Mouse (Mus musculus) lung, embryonic 14.5 days (tissue): ENCODE data around the gene Adam22. TPM values are rescaled to one million over a fixed set of nuclear protein-coding genes. Genes with fewer than 3 reads are reported as not detected.

Experiments
- ATAC-seq: fragments of 200-750 bp; cut with Nextera tagmentation; 2 replicates; pipeline ENCODE4 v1.8.0; 2017; ENCODE audit warnings: mild to moderate bottlenecking, moderate TSS enrichment, moderate library complexity; ENCODE audit not compliant: insufficient read depth
- DNase-seq: peaks from one replicate; pipeline ENCODE4 v3.0.0-alpha.2; 2015
- H3K27ac ChIP-seq: fragments of 300-500 bp; sonication (generic); 2 replicates; pipeline ENCODE4 v1.5.1; 2014; ENCODE audit warnings: low read depth, mild to moderate bottlenecking, moderate library complexity
- H3K27me3 ChIP-seq: fragments of 300-500 bp; sonication (generic); 2 replicates; pipeline ENCODE4 v1.6.1; 2014; ENCODE audit warnings: low read length, control low read depth; ENCODE audit not compliant: insufficient read depth
- H3K36me3 ChIP-seq: fragments of 300-500 bp; sonication (generic); 2 replicates; pipeline ENCODE4 v1.6.1; 2014; ENCODE audit warnings: control low read depth; ENCODE audit not compliant: insufficient read depth
- H3K4me1 ChIP-seq: fragments of 300-500 bp; sonication (generic); 2 replicates; pipeline ENCODE4 v1.6.1; 2014; ENCODE audit warnings: antibody characterized with exemption, control low read depth; ENCODE audit not compliant: insufficient read depth
- H3K4me2 ChIP-seq: fragments of 300-500 bp; sonication (generic); 2 replicates; pipeline ENCODE4 v1.6.1; 2014; ENCODE audit warnings: mild to moderate bottlenecking
- H3K4me3 ChIP-seq: fragments of 300-500 bp; sonication (generic); 2 replicates; pipeline ENCODE4 v1.5.1; 2014; ENCODE audit warnings: low read depth, low read length
- H3K9ac ChIP-seq: fragments of 300-500 bp; sonication (generic); 2 replicates; pipeline ENCODE4 v1.6.1; 2014
- H3K9me3 ChIP-seq: fragments of 300-500 bp; sonication (generic); 2 replicates; pipeline ENCODE4 v1.6.1; 2016; ENCODE audit warnings: low read depth, low read length, control low read depth
- CTCF ChIP-seq: IDR thresholded peaks from 2 replicates; pipeline ENCODE4 v1.5.1; 2016; ENCODE audit warnings: antibody characterized with exemption, low read depth
- WGBS: fragments of 180-500 bp; shearing (Covaris S2); extraction: QIAGEN DNeasy Blood & Tissue Kit; methylation state at CpG from one replicate; pipeline ENCODE4 v1.1.7; 2014; 5-methylcytosine and 5-hydroxymethylcytosine counted together
- polyA plus RNA-seq: library from polyadenylated mRNA; unstranded; fragments of >200 nt; fragmentation: Nextera tagmentation; extraction: Ambion mirVana; gene quantifications from 2 replicates; pipeline ENCODE4 v1.2.1, GENCODE M21; 2014

Adam22 gene
- polyA plus RNA-seq, 1 experiment from 2014 or later: 3.6 TPM

DNA sequence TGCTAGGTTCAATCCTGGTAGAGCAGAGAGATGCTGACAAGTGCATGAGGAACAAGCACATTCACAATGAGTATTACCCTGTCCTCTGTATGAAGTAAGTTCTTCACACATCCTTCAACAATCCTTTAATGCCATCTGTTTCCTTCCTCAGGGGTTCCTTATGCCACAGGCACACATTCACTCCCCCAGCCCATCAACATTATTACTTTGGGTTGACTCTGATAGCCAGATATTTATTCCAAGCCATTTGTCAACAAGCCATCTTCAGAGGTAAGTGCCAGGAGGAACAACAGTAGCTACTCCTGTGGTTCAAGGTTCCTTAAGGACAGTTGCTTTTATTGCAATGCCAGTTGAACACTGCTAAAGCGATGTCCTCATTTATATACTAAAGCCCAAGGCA is 216.3 kb downstream of the Adam22 start:
- DNase-seq (no peak), ATAC-seq (no peak)
- Histone ChIP-seq H3K4me1 (no peaks in the 10 kb centered on the region), H3K9ac (no peak overlapping the region), H3K4me2 (no peak overlapping the region), H3K36me3 (no peaks in the 10 kb centered on the region), H3K27ac (no peak overlapping the region), H3K4me3 (no peak overlapping the region), H3K9me3 (no peaks in the 10 kb centered on the region), H3K27me3 (no peaks in the 10 kb centered on the region)
- no peak for TF ChIP-seq CTCF
- 90% methylated on average over 1 of the region's 1 CpGs for WGBS

DNA sequence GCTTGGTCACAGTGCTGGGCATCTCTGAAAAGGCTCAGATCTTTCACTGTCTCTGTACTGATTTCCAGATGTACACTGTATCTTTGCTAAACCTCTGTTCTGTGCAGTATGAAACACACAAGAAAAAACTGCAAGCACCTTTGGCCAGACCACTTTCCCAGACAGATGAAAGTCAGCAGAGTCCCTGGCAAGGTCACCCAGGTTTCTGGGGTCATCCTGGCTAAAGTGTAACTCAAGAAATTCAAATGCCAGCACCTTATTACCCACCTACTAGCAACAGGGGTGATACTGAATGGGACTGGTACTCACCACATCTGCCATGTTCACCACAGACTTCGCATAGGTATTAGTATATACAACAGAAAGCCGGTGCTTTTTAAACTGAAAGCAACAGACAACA is 221.8 kb downstream of the Adam22 start:
- H3K27ac ChIP-seq: no peak overlapping the region
- no peak overlapping the region for H3K4me3 ChIP-seq
- H3K9me3 ChIP-seq: no peaks in the 10 kb centered on the region
- DNase-seq (no peak), ATAC-seq (no peak)
- no peaks in the 10 kb centered on the region for H3K4me1 ChIP-seq
- H3K4me2 ChIP-seq: no peak overlapping the region
- no peak overlapping the region for H3K9ac ChIP-seq
- no peaks in the 10 kb centered on the region for H3K27me3 ChIP-seq
- TF ChIP-seq CTCF: no peak
- 99% methylated on average over 2 of the region's 2 CpGs for WGBS
- no peaks in the 10 kb centered on the region for H3K36me3 ChIP-seq

DNA sequence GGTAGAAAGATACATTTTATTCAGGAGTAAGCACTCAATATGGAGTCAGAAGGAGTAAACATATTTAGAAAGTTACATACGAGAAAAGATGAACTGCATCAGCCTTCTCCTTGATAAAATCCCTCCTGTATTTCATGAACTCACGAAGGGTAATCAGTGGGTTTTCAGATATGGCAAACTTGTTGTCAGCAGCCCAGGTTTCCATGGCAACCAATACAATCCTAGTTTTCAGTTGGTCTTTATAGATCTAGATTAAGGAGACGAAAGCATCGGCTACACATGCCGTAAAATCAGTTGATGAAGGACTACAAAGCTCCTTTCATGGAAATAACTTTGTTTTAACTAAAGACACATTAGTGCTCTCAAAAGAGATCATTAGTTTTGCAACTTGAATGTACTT is 222.5 kb downstream of the Adam22 start:
- Histone ChIP-seq H3K4me1 (no peaks in the 10 kb centered on the region), H3K27me3 (no peaks in the 10 kb centered on the region), H3K36me3 (no peaks in the 10 kb centered on the region), H3K4me2 (no peak overlapping the region), H3K9ac (no peak overlapping the region), H3K4me3 (no peak overlapping the region), H3K27ac (no peak overlapping the region), H3K9me3 (no peaks in the 10 kb centered on the region)
- TF ChIP-seq CTCF: no peak
- 71% methylated on average over 5 of the region's 5 CpGs for whole genome bisulfite sequencing
- DNase-seq (peak; percentile 5), ATAC-seq (no peak)

- Histone ChIP-seq H3K4me2 (no peak overlapping the region), H3K27me3 (no peaks in the 10 kb centered on the region), H3K9ac (no peak overlapping the region), H3K4me3 (no peak overlapping the region), H3K27ac (no peak overlapping the region), H3K9me3 (no peaks in the 10 kb centered on the region), H3K4me1 (no peaks in the 10 kb centered on the region), H3K36me3 (no peaks in the 10 kb centered on the region)
- WGBS: 69% methylated on average over 5 of the region's 5 CpGs
- DNase-seq (no peak), ATAC-seq (no peak)
- TF ChIP-seq CTCF: no peak
Measured at GRCm38 (mm10) chr5:8132546-8132945, 235.4 kb downstream of the Adam22 start.

- DNase-seq: no peak
- TF ChIP-seq CTCF: no peak
- Histone ChIP-seq H3K36me3 (no peaks in the 10 kb centered on the region), H3K9ac (no peak overlapping the region), H3K27me3 (no peaks in the 10 kb centered on the region), H3K4me1 (no peaks in the 10 kb centered on the region), H3K4me3 (no peak overlapping the region), H3K27ac (no peak overlapping the region), H3K4me2 (no peak overlapping the region), H3K9me3 (no peaks in the 10 kb centered on the region)
- 73% methylated on average over 8 of the region's 8 CpGs for WGBS
- no peak for ATAC-seq
Measured at GRCm38 (mm10) chr5:8131918-8132317, 236.0 kb downstream of the Adam22 start.

DNA sequence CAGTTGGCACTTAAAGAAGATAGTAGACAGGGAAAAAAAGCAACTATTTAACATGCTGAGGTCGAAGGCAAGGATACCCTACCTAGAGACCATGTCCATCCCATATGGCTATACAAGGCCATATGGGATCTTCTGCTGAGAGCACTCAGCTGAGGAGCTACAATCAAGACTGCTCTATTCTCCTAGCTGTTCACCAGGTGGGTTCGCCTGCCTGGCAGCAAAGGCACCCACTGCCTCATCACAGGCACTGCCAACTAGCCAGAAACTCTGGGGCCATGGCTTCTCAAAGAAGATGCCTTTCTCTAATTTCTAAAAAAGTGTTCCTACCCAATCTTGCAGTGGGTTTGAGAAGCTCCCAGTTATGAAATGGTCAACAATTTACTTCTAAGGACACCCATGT is 238.2 kb downstream of the Adam22 start:
- no peak for ATAC-seq
- Histone ChIP-seq H3K4me3 (no peak overlapping the region), H3K4me2 (no peak overlapping the region), H3K9me3 (no peaks in the 10 kb centered on the region), H3K27ac (no peak overlapping the region), H3K4me1 (no peaks in the 10 kb centered on the region), H3K36me3 (no peaks in the 10 kb centered on the region), H3K27me3 (no peaks in the 10 kb centered on the region), H3K9ac (no peak overlapping the region)
- WGBS: 90% methylated on average over 2 of the region's 2 CpGs
- no peak for DNase-seq
- no peak for TF ChIP-seq CTCF

DNA sequence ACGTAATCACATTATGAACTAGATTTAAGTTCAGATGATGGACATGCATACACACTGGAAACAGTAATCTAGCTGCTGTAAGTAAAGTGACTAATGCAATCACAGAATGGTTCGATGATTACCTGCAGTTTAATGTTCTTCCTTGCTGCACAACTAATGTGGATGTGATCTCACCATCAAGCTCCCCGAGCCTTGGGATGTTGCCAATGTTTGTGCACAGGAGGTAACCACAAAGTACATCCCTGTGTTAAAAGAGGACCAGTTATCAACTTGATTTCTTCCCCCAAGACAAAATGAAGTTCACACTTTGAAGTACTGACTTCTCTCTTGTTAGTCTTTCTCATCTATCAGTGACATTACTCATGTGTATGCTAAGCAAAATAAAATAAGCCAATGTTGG is 247.0 kb downstream of the Adam22 start:
- Histone ChIP-seq H3K27me3 (no peaks in the 10 kb centered on the region), H3K27ac (no peak overlapping the region), H3K4me2 (no peak overlapping the region), H3K4me3 (no peak overlapping the region), H3K9ac (no peak overlapping the region), H3K4me1 (no peaks in the 10 kb centered on the region), H3K9me3 (no peaks in the 10 kb centered on the region), H3K36me3 (no peaks in the 10 kb centered on the region)
- 74% methylated on average over 3 of the region's 3 CpGs for WGBS
- DNase-seq (no peak), ATAC-seq (no peak)
- no peak for TF ChIP-seq CTCF

- 77% methylated on average over 2 of the region's 2 CpGs for WGBS
- H3K9me3 ChIP-seq: no peaks in the 10 kb centered on the region
- DNase-seq (no peak), ATAC-seq (no peak)
- no peak overlapping the region for H3K4me3 ChIP-seq
- H3K4me2 ChIP-seq: no peak overlapping the region
- no peak overlapping the region for H3K27ac ChIP-seq
- H3K9ac ChIP-seq: no peak overlapping the region
- H3K4me1 ChIP-seq: no peaks in the 10 kb centered on the region
- H3K36me3 ChIP-seq: no peaks in the 10 kb centered on the region
- no peak for TF ChIP-seq CTCF
- no peaks in the 10 kb centered on the region for H3K27me3 ChIP-seq
Measured at GRCm38 (mm10) chr5:8120087-8120486, 247.9 kb downstream of the Adam22 start.
